Mouse (Mus musculus) kidney, embryonic 14.5 days (tissue): Measurements from ENCODE around the gene Ksr1. TPM values are rescaled to one million over a fixed set of nuclear protein-coding genes. Genes with fewer than 3 reads are reported as not detected.

ENCODE experiments used
- ATAC-seq: fragments of 200-750 bp; cut with Nextera tagmentation; 2 replicates; pipeline ENCODE4 v1.8.0; 2017; ENCODE audit warnings: moderate number of reproducible peaks, mild to moderate bottlenecking, moderate TSS enrichment, moderate library complexity; ENCODE audit not compliant: low FRiP score, low TSS enrichment
- H3K27ac ChIP-seq: fragments of 300-500 bp; sonication (generic); 2 replicates; pipeline ENCODE4 v1.5.1; 2014; ENCODE audit warnings: low read depth, mild to moderate bottlenecking, low read length, moderate library complexity, mixed read lengths
- H3K27me3 ChIP-seq: fragments of 300-500 bp; sonication (generic); 2 replicates; pipeline ENCODE4 v1.6.1; 2014; ENCODE audit warnings: mild to moderate bottlenecking, low read length; ENCODE audit not compliant: control insufficient read depth, insufficient read depth
- H3K36me3 ChIP-seq: fragments of 300-500 bp; sonication (generic); 2 replicates; pipeline ENCODE4 v1.6.1; 2014; ENCODE audit warnings: low read length, mixed read lengths; ENCODE audit not compliant: control insufficient read depth, insufficient read depth
- H3K4me1 ChIP-seq: fragments of 300-500 bp; sonication (generic); 2 replicates; pipeline ENCODE4 v1.6.1; 2014; ENCODE audit warnings: low read length, mixed read lengths; ENCODE audit not compliant: control insufficient read depth, insufficient read depth
- H3K4me2 ChIP-seq: fragments of 300-500 bp; sonication (generic); replicated peaks from 2 replicates; pipeline ENCODE4 v1.6.1; 2014; ENCODE audit warnings: low read depth, mild to moderate bottlenecking, low read length
- H3K4me3 ChIP-seq: fragments of 300-500 bp; sonication (generic); 2 replicates; pipeline ENCODE4 v1.5.1; 2014; ENCODE audit warnings: mild to moderate bottlenecking, low read length
- H3K9ac ChIP-seq: fragments of 300-500 bp; sonication (generic); 2 replicates; pipeline ENCODE4 v1.6.1; 2014; ENCODE audit warnings: low read depth, mild to moderate bottlenecking, low read length, moderate library complexity
- H3K9me3 ChIP-seq: fragments of 300-500 bp; sonication (generic); 2 replicates; pipeline ENCODE4 v1.6.1; 2016; ENCODE audit warnings: low read length; ENCODE audit not compliant: control insufficient read depth
- WGBS: fragments of 180-500 bp; shearing (Covaris S2); extraction: QIAGEN DNeasy Blood & Tissue Kit; methylation state at CpG from one replicate; pipeline ENCODE4 v1.1.7; 2014; 5-methylcytosine and 5-hydroxymethylcytosine counted together
- polyA plus RNA-seq: library from polyadenylated mRNA; unstranded; fragments of >200 nt; fragmentation: Nextera tagmentation; extraction: Ambion mirVana; gene quantifications from 2 replicates; pipeline ENCODE4 v1.2.1, GENCODE M21; 2014

Gene Ksr1
- polyA plus RNA-seq, 1 experiment from 2014 or later: 4.1 TPM

GRCm38 (mm10) chr11:79134416-79135104 is 11.6 kb downstream of the Ksr1 start:
- Histone ChIP-seq H3K9ac (no peak overlapping the region), H3K4me1 (0 out of 2 replicates have a peak, but pooled peaks cover 11% of the 10 kb centered on the region), H3K27ac (no peak overlapping the region), H3K36me3 (no peaks in the 10 kb centered on the region), H3K4me2 (no peak overlapping the region), H3K9me3 (no peaks in the 10 kb centered on the region), H3K27me3 (no peaks in the 10 kb centered on the region), H3K4me3 (no peak overlapping the region)
- no peak for ATAC-seq
- WGBS: 70% methylated on average over 13 of the region's 13 CpGs

- Histone ChIP-seq H3K27me3 (no peaks in the 10 kb centered on the region), H3K9me3 (no peaks in the 10 kb centered on the region), H3K4me2 (no peak overlapping the region), H3K27ac (no peak overlapping the region), H3K4me1 (0 out of 2 replicates have a peak, but pooled peaks cover 11% of the 10 kb centered on the region), H3K4me3 (no peak overlapping the region), H3K36me3 (no peaks in the 10 kb centered on the region), H3K9ac (no peak overlapping the region)
- no peak for ATAC-seq
- 79% methylated on average over 9 of the region's 9 CpGs for WGBS
These were observed 12.2 kb downstream of the Ksr1 start for GRCm38 (mm10) chr11:79133961-79134360.

GRCm38 (mm10) chr11:79133051-79133450 is 13.2 kb downstream of the Ksr1 start:
- H3K27ac ChIP-seq: no peak overlapping the region
- no peak for ATAC-seq
- no peak overlapping the region for H3K4me3 ChIP-seq
- no peaks in the 10 kb centered on the region for H3K36me3 ChIP-seq
- no peaks in the 10 kb centered on the region for H3K9me3 ChIP-seq
- 0 out of 2 replicates have a peak, but pooled peaks cover 9% of the 10 kb centered on the region for H3K4me1 ChIP-seq
- no peak overlapping the region for H3K9ac ChIP-seq
- no peaks in the 10 kb centered on the region for H3K27me3 ChIP-seq
- H3K4me2 ChIP-seq: no peak overlapping the region
- WGBS: 75% methylated on average over 5 of the region's 5 CpGs

DNA sequence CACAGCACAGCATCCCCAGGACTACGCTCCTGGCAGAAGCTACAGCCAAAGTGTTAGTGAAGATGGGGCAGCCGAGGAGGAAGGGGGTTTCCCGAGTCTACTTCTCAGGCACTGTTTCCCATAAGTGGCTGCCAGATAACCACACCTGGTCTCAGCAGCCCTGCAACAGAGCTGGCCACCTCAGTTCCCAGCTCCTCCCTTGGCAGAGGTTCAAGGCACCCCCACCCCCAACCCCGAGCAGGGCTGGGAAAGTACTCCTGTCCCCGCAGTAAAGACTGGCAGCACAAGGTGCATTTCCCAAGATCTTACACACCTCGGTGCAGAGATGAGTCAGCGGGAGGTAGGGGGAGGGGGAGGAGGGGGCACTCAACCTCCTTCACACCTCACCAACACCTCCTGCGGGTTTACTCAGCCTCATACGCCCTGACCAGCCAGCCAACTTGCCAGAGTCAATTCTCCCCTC is 14.2 kb downstream of the Ksr1 start:
- Histone ChIP-seq H3K27me3 (no peaks in the 10 kb centered on the region), H3K4me2 (no peak overlapping the region), H3K36me3 (no peaks in the 10 kb centered on the region), H3K9ac (no peak overlapping the region), H3K4me1 (0 out of 2 replicates have a peak, but pooled peaks cover 9% of the 10 kb centered on the region), H3K4me3 (no peak overlapping the region), H3K27ac (no peak overlapping the region), H3K9me3 (no peaks in the 10 kb centered on the region)
- WGBS: 40% methylated on average over 9 of the region's 9 CpGs
- no peak for ATAC-seq

DNA sequence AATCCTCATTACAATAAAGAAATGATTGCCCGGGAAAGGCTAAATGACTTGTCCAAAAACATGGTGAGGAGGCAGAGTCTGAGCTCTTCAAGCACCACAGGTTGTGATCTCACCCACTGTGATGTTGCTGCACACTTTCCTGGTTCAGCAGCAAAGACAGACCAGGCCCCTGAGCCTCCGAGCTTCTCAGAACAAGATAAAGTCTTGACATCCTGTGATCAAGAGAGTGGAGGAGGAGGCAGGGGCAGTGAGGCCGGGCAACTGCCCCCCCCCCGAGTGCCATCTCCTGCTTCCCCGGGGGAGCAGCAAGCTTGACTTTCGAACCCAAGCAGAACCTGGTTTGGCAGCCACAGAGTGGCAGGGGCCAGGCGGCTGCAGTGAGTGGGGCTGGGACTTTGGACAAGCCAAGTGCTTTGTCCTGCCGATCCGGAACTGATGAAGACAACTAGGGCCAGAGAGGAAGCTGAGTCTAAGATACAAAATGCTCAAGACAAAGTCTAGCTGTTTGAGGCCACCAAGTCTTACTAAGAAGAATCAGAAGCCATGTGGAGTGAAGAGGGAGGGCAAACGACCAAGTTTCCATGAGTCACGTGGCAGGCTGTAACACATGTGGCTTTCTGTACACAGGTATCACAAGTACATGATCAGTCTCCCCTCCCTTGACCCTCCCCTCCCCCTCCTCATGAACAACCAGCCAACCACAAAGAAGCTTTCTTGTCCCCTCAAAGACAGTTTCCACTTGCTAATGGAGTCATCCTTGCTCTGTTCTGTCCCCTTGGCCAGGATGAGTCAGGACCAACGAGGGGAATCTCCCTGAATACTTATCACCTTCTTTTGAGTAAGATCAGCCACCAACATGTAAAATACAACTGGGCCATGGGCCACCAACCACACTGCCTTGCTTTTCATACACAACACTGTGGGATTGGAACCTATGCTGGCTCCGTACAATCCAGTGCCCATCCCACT is 16.5 kb downstream of the Ksr1 start:
- no peak overlapping the region for H3K27ac ChIP-seq
- H3K4me1 ChIP-seq: no peaks in the 10 kb centered on the region
- no peak for ATAC-seq
- H3K27me3 ChIP-seq: no peaks in the 10 kb centered on the region
- no peak overlapping the region for H3K9ac ChIP-seq
- WGBS: 73% methylated on average over 13 of the region's 13 CpGs
- H3K4me3 ChIP-seq: no peak overlapping the region
- H3K36me3 ChIP-seq: no peaks in the 10 kb centered on the region
- no peak overlapping the region for H3K4me2 ChIP-seq
- no peaks in the 10 kb centered on the region for H3K9me3 ChIP-seq

GRCm38 (mm10) chr11:79128233-79128632 is 18.0 kb downstream of the Ksr1 start:
- H3K9me3 ChIP-seq: no peaks in the 10 kb centered on the region
- no peak overlapping the region for H3K9ac ChIP-seq
- no peak overlapping the region for H3K4me2 ChIP-seq
- 86% methylated on average over 7 of the region's 7 CpGs for WGBS
- no peak overlapping the region for H3K27ac ChIP-seq
- H3K4me3 ChIP-seq: no peak overlapping the region
- H3K4me1 ChIP-seq: no peaks in the 10 kb centered on the region
- H3K27me3 ChIP-seq: no peaks in the 10 kb centered on the region
- ATAC-seq: no peak
- no peaks in the 10 kb centered on the region for H3K36me3 ChIP-seq

GRCm38 (mm10) chr11:79126963-79127362 is 19.2 kb downstream of the Ksr1 start:
- Histone ChIP-seq H3K4me3 (no peak overlapping the region), H3K27me3 (no peaks in the 10 kb centered on the region), H3K9me3 (no peaks in the 10 kb centered on the region), H3K4me2 (no peak overlapping the region), H3K4me1 (no peaks in the 10 kb centered on the region), H3K36me3 (no peaks in the 10 kb centered on the region), H3K9ac (no peak overlapping the region), H3K27ac (no peak overlapping the region)
- 92% methylated on average over 3 of the region's 3 CpGs for WGBS
- ATAC-seq: no peak

GRCm38 (mm10) chr11:79125775-79126174 is 20.4 kb downstream of the Ksr1 start:
- no peak overlapping the region for H3K9ac ChIP-seq
- no peaks in the 10 kb centered on the region for H3K9me3 ChIP-seq
- no peaks in the 10 kb centered on the region for H3K27me3 ChIP-seq
- H3K4me2 ChIP-seq: no peak overlapping the region
- no peak overlapping the region for H3K27ac ChIP-seq
- H3K36me3 ChIP-seq: no peaks in the 10 kb centered on the region
- no peak overlapping the region for H3K4me3 ChIP-seq
- H3K4me1 ChIP-seq: 0 out of 2 replicates have a peak, but pooled peaks cover 3% of the 10 kb centered on the region
- no peak for ATAC-seq
- 51% methylated on average over 8 of the region's 8 CpGs for WGBS

- no peak overlapping the region for H3K4me2 ChIP-seq
- WGBS: 87% methylated on average over 10 of the region's 10 CpGs
- H3K9me3 ChIP-seq: no peaks in the 10 kb centered on the region
- no peak overlapping the region for H3K4me3 ChIP-seq
- H3K27ac ChIP-seq: no peak overlapping the region
- no peak for ATAC-seq
- peaks cover 12% of the 10 kb centered on the region; the same call in 1 of the 2 replicates for H3K4me1 ChIP-seq
- no peaks in the 10 kb centered on the region for H3K36me3 ChIP-seq
- no peaks in the 10 kb centered on the region for H3K27me3 ChIP-seq
- no peak overlapping the region for H3K9ac ChIP-seq
These were observed 23.7 kb downstream of the Ksr1 start for GRCm38 (mm10) chr11:79122556-79122955.
